20 mouse cellular contexts compared by ENCODE assay signal in the genomic region with DNA sequence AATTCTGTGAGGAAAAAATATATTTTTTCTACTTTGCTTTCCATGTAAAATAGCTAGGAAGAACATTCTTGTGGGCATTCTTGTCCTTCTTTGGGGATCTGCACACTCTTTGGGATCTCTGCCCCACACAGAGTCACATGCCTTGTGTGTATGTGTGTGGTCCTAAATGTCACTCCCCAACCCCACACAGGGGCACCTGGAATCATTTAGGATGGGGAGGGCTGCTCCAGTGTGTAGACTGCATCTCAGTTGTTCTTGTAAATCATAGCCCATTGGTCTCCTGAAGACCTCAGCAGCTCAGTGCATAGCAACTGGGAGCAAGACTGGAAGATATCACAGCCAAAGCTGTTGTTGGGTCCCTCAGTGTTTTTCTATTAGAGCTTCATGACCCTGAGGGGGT.
"Had no signal": no experiment of that assay in that cellular context is flagged by ENCODE, and none has a peak within 500 bp of the region (broad histone marks: within the 10 kb centered on the region; RNA-seq: fewer than 3 reads in every experiment).

No protein-coding gene starts in this region.

- H3K4me2 ChIP-seq: limb, embryonic 15.5 days; liver, embryonic 11.5 days; lung, embryonic 14.5 days; midbrain, embryonic 12.5 days; midbrain, embryonic 15.5 days; neural tube, embryonic 12.5 days; neural tube, embryonic 15.5 days had no signal

- H3K9me3 ChIP-seq: limb, embryonic 15.5 days; midbrain, embryonic 12.5 days; midbrain, embryonic 15.5 days; neural tube, embryonic 12.5 days; neural tube, embryonic 15.5 days had no signal

- DNase-seq: kidney, adult 9 months; kidney, postnatal 14 days; kidney, postnatal 4 days; layer of hippocampus, adult 9-11 months; liver, postnatal 0 days; lung, embryonic 14.5 days; retina, postnatal 1 day; thymus, adult 18-20 months; thymus, postnatal 14 days; thymus, postnatal 4 days had no signal

- H3K4me1 ChIP-seq: limb, embryonic 15.5 days; midbrain, embryonic 12.5 days; midbrain, embryonic 15.5 days; neural tube, embryonic 12.5 days had no signal

- H3K27me3 ChIP-seq: limb, embryonic 15.5 days; neural tube, embryonic 12.5 days had no signal

- H3K36me3 ChIP-seq: midbrain, embryonic 12.5 days; midbrain, embryonic 15.5 days; neural tube, embryonic 15.5 days had no signal

- H3K27ac ChIP-seq: layer of hippocampus, adult 2 months; limb, embryonic 15.5 days; liver, embryonic 14.5 days; macrophage; midbrain, embryonic 12.5 days; midbrain, embryonic 15.5 days; neural tube, embryonic 12.5 days; neural tube, embryonic 15.5 days had no signal

- ATAC-seq: liver, postnatal 0 days; lung, postnatal 0 days; midbrain, embryonic 15.5 days had no signal

- H3K9ac ChIP-seq: limb, embryonic 15.5 days; liver, embryonic 14.5 days; liver, postnatal 0 days; lung, embryonic 14.5 days; midbrain, embryonic 12.5 days; midbrain, embryonic 15.5 days; neural tube, embryonic 12.5 days; neural tube, embryonic 15.5 days had no signal

- H3K4me3 ChIP-seq: layer of hippocampus, adult 2 months; limb, embryonic 15.5 days; midbrain, embryonic 12.5 days; midbrain, embryonic 15.5 days; neural tube, embryonic 12.5 days; neural tube, embryonic 15.5 days had no signal
